Mouse (Mus musculus): ENCODE results near the gene Stip1.

DNA sequence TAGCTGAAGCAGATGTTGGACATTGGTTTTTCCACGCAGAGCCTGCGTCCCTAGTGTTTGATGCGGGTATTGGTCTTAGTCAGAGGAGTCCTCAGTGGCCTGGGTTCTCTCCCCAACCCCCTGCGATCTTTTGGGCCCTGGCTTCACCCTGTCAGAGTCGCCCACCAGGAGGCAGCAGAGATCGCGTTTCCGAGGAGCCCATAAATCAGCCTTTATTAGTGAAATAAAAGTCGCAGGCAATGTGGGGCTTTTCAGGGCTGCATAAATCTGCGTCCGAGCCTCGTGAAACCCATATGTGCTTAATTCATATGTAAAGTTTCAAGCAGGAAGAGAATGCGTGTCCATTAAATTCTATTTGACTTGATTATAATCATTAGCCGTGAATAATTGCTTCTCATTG lies 28.4 kb upstream of the Stip1 start:
- TF ChIP-seq POLR2A (IDR thresholded peaks at IDR 0.05; ENCODE audit: borderline replicate concordance, insufficient read depth, low read length): no peak
- TF ChIP-seq CTCF (IDR thresholded peaks at IDR 0.05; ENCODE audit: borderline replicate concordance, insufficient read depth, low read depth, low read length): peak; percentile 91
